Mouse (Mus musculus) intestine, embryonic 15.5 days (tissue): ENCODE measurements at regions not wholly inside any gene's neighbourhood (a gene's known extent, or its start where the extent isn't known, plus 50 kb on each side); places are given as distances from the start of the nearest gene placed in this dataset.
A peak's percentile ranks its signal among the peaks of the same experiment; 100 is the strongest.

Experiments
- ATAC-seq: fragments of 200-750 bp; cut with Nextera tagmentation; 2 replicates; pipeline ENCODE4 v1.8.0; 2017; ENCODE audit warnings: moderate TSS enrichment, moderate library complexity
- H3K27ac ChIP-seq: fragments of 300-500 bp; sonication (generic); 2 replicates; pipeline ENCODE4 v1.5.1; 2015; ENCODE audit warnings: mild to moderate bottlenecking, inconsistent platforms
- H3K27me3 ChIP-seq: fragments of 300-500 bp; sonication (generic); replicated peaks from 2 replicates; pipeline ENCODE4 v1.6.1; 2015; ENCODE audit warnings: inconsistent platforms
- H3K36me3 ChIP-seq: fragments of 300-500 bp; sonication (generic); 2 replicates; pipeline ENCODE4 v1.6.1; 2015; ENCODE audit warnings: inconsistent platforms
- H3K4me1 ChIP-seq: fragments of 300-500 bp; sonication (generic); replicated peaks from 2 replicates; pipeline ENCODE4 v1.6.1; 2015; ENCODE audit warnings: inconsistent platforms
- H3K4me2 ChIP-seq: fragments of 300-500 bp; sonication (generic); replicated peaks from 2 replicates; pipeline ENCODE4 v1.6.1; 2015; ENCODE audit warnings: mild to moderate bottlenecking, inconsistent platforms
- H3K4me3 ChIP-seq: fragments of 300-500 bp; sonication (generic); replicated peaks from 2 replicates; pipeline ENCODE4 v1.5.1; 2015; ENCODE audit warnings: inconsistent platforms
- H3K9ac ChIP-seq: fragments of 300-500 bp; sonication (generic); 2 replicates; pipeline ENCODE4 v1.6.1; 2015; ENCODE audit warnings: inconsistent platforms
- H3K9me3 ChIP-seq: fragments of 300-500 bp; sonication (generic); 2 replicates; pipeline ENCODE4 v1.6.1; 2016; ENCODE audit warnings: inconsistent platforms
- WGBS: fragments of 180-500 bp; shearing (Covaris S2); methylation state at CpG from one replicate; pipeline ENCODE4 v1.1.7; 2015; 5-methylcytosine and 5-hydroxymethylcytosine counted together

- no peaks in the 10 kb centered on the region for H3K9me3 ChIP-seq
- H3K4me2 ChIP-seq, result no peak overlapping the region
- no peak for ATAC-seq
- no peaks in the 10 kb centered on the region for H3K27me3 ChIP-seq
- no peaks in the 10 kb centered on the region for H3K36me3 ChIP-seq
- H3K4me3 ChIP-seq, result no peak overlapping the region
- H3K9ac ChIP-seq, result no peak overlapping the region
- WGBS, result 67% methylated on average over 3 of the region's 3 CpGs
- H3K4me1 ChIP-seq, result no peaks in the 10 kb centered on the region
- no peak overlapping the region for H3K27ac ChIP-seq
These were observed 432.5 kb upstream of the Adamts16 start for GRCm38 (mm10) chr13:71274139-71274538.

GRCm38 (mm10) chr13:71273485-71273884 is 431.9 kb upstream of the Adamts16 start:
- 86% methylated on average over 5 of the region's 5 CpGs for WGBS
- H3K27me3 ChIP-seq, result no peaks in the 10 kb centered on the region
- H3K9me3 ChIP-seq, result no peaks in the 10 kb centered on the region
- no peak overlapping the region for H3K4me2 ChIP-seq
- ATAC-seq, result peak; percentile 62; the same call in 1 of the 2 replicates
- no peaks in the 10 kb centered on the region for H3K36me3 ChIP-seq
- H3K4me1 ChIP-seq, result no peaks in the 10 kb centered on the region
- no peak overlapping the region for H3K27ac ChIP-seq
- H3K9ac ChIP-seq, result no peak overlapping the region
- no peak overlapping the region for H3K4me3 ChIP-seq

- 68% methylated on average over 1 of the region's 1 CpGs for WGBS
- no peaks in the 10 kb centered on the region for H3K9me3 ChIP-seq
- ATAC-seq, result no peak
These were observed 431.5 kb upstream of the Adamts16 start for GRCm38 (mm10) chr13:71273067-71273466.

GRCm38 (mm10) chr13:71272431-71272830 is 430.8 kb upstream of the Adamts16 start:
- 59% methylated on average over 5 of the region's 5 CpGs for WGBS

More at GRCm38 (mm10) chr13:71273067-71273466, 431.5 kb upstream of the Adamts16 start:
- Histone ChIP-seq H3K4me2 (no peak overlapping the region), H3K27me3 (no peaks in the 10 kb centered on the region), H3K36me3 (no peaks in the 10 kb centered on the region), H3K4me1 (no peaks in the 10 kb centered on the region), H3K27ac (no peak overlapping the region), H3K9ac (no peak overlapping the region), H3K4me3 (no peak overlapping the region)

GRCm38 (mm10) chr13:71271727-71272418 is 430.3 kb upstream of the Adamts16 start:
- no peak for ATAC-seq
- H3K4me3 ChIP-seq, result no peak overlapping the region
- H3K27me3 ChIP-seq, result no peaks in the 10 kb centered on the region
- H3K4me2 ChIP-seq, result no peak overlapping the region
- H3K9me3 ChIP-seq, result no peaks in the 10 kb centered on the region
- no peaks in the 10 kb centered on the region for H3K4me1 ChIP-seq
- no peak overlapping the region for H3K27ac ChIP-seq
- no peak overlapping the region for H3K9ac ChIP-seq
- H3K36me3 ChIP-seq, result no peaks in the 10 kb centered on the region
- WGBS, result 63% methylated on average over 6 of the region's 6 CpGs

More at GRCm38 (mm10) chr13:71272431-71272830, 430.8 kb upstream of the Adamts16 start:
- Histone ChIP-seq H3K9me3 (no peaks in the 10 kb centered on the region), H3K4me1 (no peaks in the 10 kb centered on the region), H3K4me2 (no peak overlapping the region), H3K9ac (no peak overlapping the region), H3K4me3 (no peak overlapping the region), H3K36me3 (no peaks in the 10 kb centered on the region), H3K27me3 (no peaks in the 10 kb centered on the region), H3K27ac (no peak overlapping the region)
- ATAC-seq, result no peak

GRCm38 (mm10) chr13:71270370-71270769 is 428.8 kb upstream of the Adamts16 start:
- no peaks in the 10 kb centered on the region for H3K9me3 ChIP-seq
- no peak overlapping the region for H3K4me3 ChIP-seq

GRCm38 (mm10) chr13:71269496-71269895 is 427.9 kb upstream of the Adamts16 start:
- Histone ChIP-seq H3K4me1 (no peaks in the 10 kb centered on the region), H3K27ac (no peak overlapping the region), H3K4me3 (no peak overlapping the region), H3K36me3 (no peaks in the 10 kb centered on the region), H3K4me2 (no peak overlapping the region), H3K9ac (no peak overlapping the region), H3K9me3 (no peaks in the 10 kb centered on the region), H3K27me3 (no peaks in the 10 kb centered on the region)
- 51% methylated on average over 2 of the region's 2 CpGs for WGBS
- no peak for ATAC-seq

More at GRCm38 (mm10) chr13:71270370-71270769, 428.8 kb upstream of the Adamts16 start:
- no peaks in the 10 kb centered on the region for H3K36me3 ChIP-seq
- H3K4me2 ChIP-seq, result no peak overlapping the region
- no peak overlapping the region for H3K27ac ChIP-seq
- no peaks in the 10 kb centered on the region for H3K27me3 ChIP-seq
- WGBS, result 44% methylated on average over 8 of the region's 8 CpGs
- 0 out of 2 replicates have a peak, but pooled peaks have one; percentile 34 for ATAC-seq
- no peak overlapping the region for H3K9ac ChIP-seq
- H3K4me1 ChIP-seq, result no peaks in the 10 kb centered on the region

- no peaks in the 10 kb centered on the region for H3K27me3 ChIP-seq
- H3K4me2 ChIP-seq, result no peak overlapping the region
- no peak overlapping the region for H3K4me3 ChIP-seq
- no peaks in the 10 kb centered on the region for H3K4me1 ChIP-seq
- no peaks in the 10 kb centered on the region for H3K36me3 ChIP-seq
- ATAC-seq, result no peak
- 92% methylated on average over 16 of the region's 16 CpGs for WGBS
- H3K9ac ChIP-seq, result no peak overlapping the region
- no peak overlapping the region for H3K27ac ChIP-seq
- H3K9me3 ChIP-seq, result no peaks in the 10 kb centered on the region
These were observed 421.8 kb upstream of the Adamts16 start for GRCm38 (mm10) chr13:71263315-71263878.

GRCm38 (mm10) chr13:71262575-71263295 is 421.1 kb upstream of the Adamts16 start:
- 79% methylated on average over 10 of the region's 10 CpGs for WGBS
- no peak overlapping the region for H3K4me2 ChIP-seq
- no peak overlapping the region for H3K27ac ChIP-seq
- peak; percentile 49 for ATAC-seq
- H3K27me3 ChIP-seq, result no peaks in the 10 kb centered on the region
- no peaks in the 10 kb centered on the region for H3K36me3 ChIP-seq
- H3K4me1 ChIP-seq, result no peaks in the 10 kb centered on the region
- H3K9me3 ChIP-seq, result no peaks in the 10 kb centered on the region
- H3K9ac ChIP-seq, result no peak overlapping the region
- H3K4me3 ChIP-seq, result no peak overlapping the region

GRCm38 (mm10) chr13:71254016-71254415 is 412.4 kb upstream of the Adamts16 start:
- Histone ChIP-seq H3K9ac (no peak overlapping the region), H3K4me3 (no peak overlapping the region), H3K27ac (no peak overlapping the region), H3K9me3 (no peaks in the 10 kb centered on the region), H3K36me3 (no peaks in the 10 kb centered on the region), H3K4me1 (no peaks in the 10 kb centered on the region), H3K4me2 (no peak overlapping the region), H3K27me3 (no peaks in the 10 kb centered on the region)
- WGBS, result 95% methylated on average over 2 of the region's 2 CpGs
- ATAC-seq, result no peak

- no peak overlapping the region for H3K4me3 ChIP-seq
- H3K36me3 ChIP-seq, result no peaks in the 10 kb centered on the region
- no peaks in the 10 kb centered on the region for H3K9me3 ChIP-seq
- 40% methylated on average over 8 of the region's 8 CpGs for WGBS
- H3K27me3 ChIP-seq, result no peaks in the 10 kb centered on the region
- H3K9ac ChIP-seq, result no peak overlapping the region
- no peak overlapping the region for H3K4me2 ChIP-seq
- H3K27ac ChIP-seq, result no peak overlapping the region
- H3K4me1 ChIP-seq, result no peaks in the 10 kb centered on the region
- ATAC-seq, result no peak
These were observed 406.8 kb upstream of the Adamts16 start for GRCm38 (mm10) chr13:71248261-71249031.

GRCm38 (mm10) chr13:71247241-71247640 is 405.6 kb upstream of the Adamts16 start:
- no peak for ATAC-seq
- H3K4me2 ChIP-seq, result no peak overlapping the region

More at GRCm38 (mm10) chr13:71247241-71247640, 405.6 kb upstream of the Adamts16 start:
- Histone ChIP-seq H3K27ac (no peak overlapping the region), H3K9me3 (no peaks in the 10 kb centered on the region), H3K9ac (no peak overlapping the region), H3K4me1 (no peaks in the 10 kb centered on the region), H3K27me3 (no peaks in the 10 kb centered on the region), H3K4me3 (no peak overlapping the region), H3K36me3 (no peaks in the 10 kb centered on the region)
